Mouse (Mus musculus): ENCODE measurements around the gene Ropn1l. TPM values are rescaled to one million over a fixed set of nuclear protein-coding genes. Genes with fewer than 3 reads are reported as not detected.

Ropn1l gene
- polyA plus RNA-seq, 1 experiment, result 0.50 TPM

DNA sequence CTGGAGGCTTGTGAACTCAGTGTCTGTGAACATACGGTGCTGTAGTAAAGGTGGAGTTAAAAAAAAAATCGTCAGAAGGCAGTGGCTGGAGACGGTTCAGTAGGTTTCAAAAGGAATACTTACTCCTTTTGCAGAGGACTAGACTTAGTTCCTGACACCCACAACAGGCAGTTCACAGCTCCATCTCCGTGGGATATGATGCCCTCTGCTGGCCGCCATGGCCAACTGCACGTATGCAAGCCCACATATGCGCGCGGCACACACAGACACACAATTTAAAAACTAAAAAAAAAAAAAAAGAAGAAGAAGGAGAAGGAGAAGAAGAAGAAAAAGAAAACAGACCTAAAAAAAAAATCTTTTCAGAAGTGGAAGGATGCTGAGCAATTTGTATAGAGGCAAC lies 34.5 kb downstream of the Ropn1l start:
- Histone ChIP-seq H3K36me3 (ENCODE audit: control insufficient read depth, insufficient read depth, low read length) (no peaks in the 10 kb centered on the region), H3K27ac (ENCODE audit: insufficient read depth, low read length) (no peak overlapping the region), H3K27me3 (ENCODE audit: control insufficient read depth, insufficient read depth, low read length) (no peaks in the 10 kb centered on the region), H3K4me3 (ENCODE audit: extremely low read depth, insufficient read depth, insufficient read length) (no peak overlapping the region), H3K4me1 (ENCODE audit: control insufficient read depth, insufficient read depth, insufficient read length) (no peaks in the 10 kb centered on the region; the same call in 1 of the 2 replicates)
- DNase-seq (ENCODE audit: low read depth in 1 of 2, low spot score in 2 of 2), result peak; percentile 23 to 60
- no peak for TF ChIP-seq POLR2A (IDR thresholded peaks at IDR 0.05; ENCODE audit: low read depth, low read length)
- peak; percentile 72; the same call in 1 of the 2 replicates for TF ChIP-seq CTCF (IDR thresholded peaks at IDR 0.05; ENCODE audit: extremely low read depth, insufficient read depth, insufficient read length, insufficient replicate concordance)
- WGBS, result 51% methylated on average over 9 of the region's 9 CpGs

DNA sequence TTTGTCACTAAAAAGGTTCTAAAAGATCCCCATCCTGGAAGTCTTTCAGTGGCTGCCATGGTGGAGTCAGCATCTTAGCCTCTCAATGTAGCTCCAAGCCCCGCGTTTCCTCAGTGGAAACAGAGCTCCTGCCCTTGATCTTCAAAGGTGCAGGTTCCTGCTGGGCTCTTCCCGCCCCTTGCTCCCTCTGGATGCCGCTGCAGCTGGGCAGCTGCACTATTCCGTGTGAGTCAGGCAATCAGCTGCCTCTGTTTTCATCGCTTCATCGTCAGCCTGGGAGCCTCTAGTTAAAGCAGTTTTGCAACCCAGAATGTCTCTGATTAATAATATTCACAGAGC lies 34.9 kb downstream of the Ropn1l start:
- Histone ChIP-seq H3K27ac (ENCODE audit: insufficient read depth, low read length) (no peak overlapping the region), H3K36me3 (ENCODE audit: control insufficient read depth, insufficient read depth, low read length) (no peaks in the 10 kb centered on the region)
- DNase-seq (ENCODE audit: low read depth in 1 of 2, low spot score in 2 of 2), result no peak

DNA sequence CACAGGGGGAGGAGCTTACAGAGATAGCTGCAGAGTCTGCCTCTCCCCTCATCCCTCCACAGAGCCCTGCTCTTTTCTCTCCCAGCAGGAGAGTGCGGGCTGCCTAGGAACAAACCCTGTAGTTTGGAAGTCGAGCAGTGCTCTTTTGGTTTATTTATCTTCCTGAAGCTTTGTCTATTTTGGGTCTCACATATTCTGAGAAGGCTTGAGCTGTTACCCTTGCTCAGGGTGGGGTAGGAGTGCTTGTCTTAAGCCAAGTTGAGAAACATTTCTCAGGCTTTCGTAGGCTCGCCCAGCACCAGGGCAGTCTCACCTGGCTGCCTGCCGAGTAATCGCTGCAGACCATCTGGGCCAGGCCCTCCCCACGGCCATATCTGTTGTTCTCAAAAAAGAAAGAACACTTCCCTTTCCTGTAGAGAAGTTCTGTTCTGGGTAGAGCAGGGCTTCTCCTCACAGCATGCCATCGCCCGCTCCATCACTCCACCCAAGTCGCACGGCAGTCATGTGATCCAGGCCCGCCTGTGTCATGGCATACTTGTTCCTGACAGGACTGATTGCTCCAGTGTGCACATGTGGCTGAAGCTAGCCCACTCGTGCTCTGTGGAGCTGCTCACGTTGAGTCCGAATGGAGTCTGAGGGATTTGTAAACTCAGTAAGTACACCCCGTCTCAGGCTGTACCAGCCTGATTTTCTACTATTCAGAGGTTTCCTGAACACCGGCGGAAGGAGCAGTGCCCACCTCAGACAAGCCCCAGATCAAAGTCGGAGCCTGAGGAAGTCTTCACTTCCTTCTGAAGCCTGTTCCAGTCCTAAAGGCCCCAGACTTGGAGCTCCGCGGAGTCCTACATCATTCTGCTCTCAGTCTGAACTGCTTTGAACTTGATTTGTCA lies 35.5 kb downstream of the Ropn1l start:
- TF ChIP-seq POLR2A (IDR thresholded peaks at IDR 0.05; ENCODE audit: low read depth, low read length), result no peak
- no peak for TF ChIP-seq CTCF (IDR thresholded peaks at IDR 0.05; ENCODE audit: extremely low read depth, insufficient read depth, insufficient read length, insufficient replicate concordance)
- peak overlapping the region; percentile 34 for H3K4me3 ChIP-seq (ENCODE audit: extremely low read depth, insufficient read depth, insufficient read length)
- 8% methylated on average over 21 of the region's 21 CpGs for WGBS
- no peaks in the 10 kb centered on the region for H3K27me3 ChIP-seq (ENCODE audit: control insufficient read depth, insufficient read depth, low read length)
- peak; percentile 17 to 50 for DNase-seq (ENCODE audit: low read depth in 1 of 2, low spot score in 2 of 2)
- H3K36me3 ChIP-seq (ENCODE audit: control insufficient read depth, insufficient read depth, low read length), result no peaks in the 10 kb centered on the region
- H3K27ac ChIP-seq (ENCODE audit: insufficient read depth, low read length), result peak overlapping the region; percentile 31
- peaks cover under 1% of the 10 kb centered on the region; the same call in 1 of the 2 replicates for H3K4me1 ChIP-seq (ENCODE audit: control insufficient read depth, insufficient read depth, insufficient read length)

More for the DNA sequence above, 34.9 kb downstream of the Ropn1l start:
- Histone ChIP-seq H3K4me3 (ENCODE audit: extremely low read depth, insufficient read depth, insufficient read length) (peak overlapping the region; percentile 34; the same call in 1 of the 2 replicates), H3K27me3 (ENCODE audit: control insufficient read depth, insufficient read depth, low read length) (no peaks in the 10 kb centered on the region), H3K4me1 (ENCODE audit: control insufficient read depth, insufficient read depth, insufficient read length) (no peaks in the 10 kb centered on the region; the same call in 1 of the 2 replicates)
- WGBS, result 20% methylated on average over 7 of the region's 7 CpGs
- TF ChIP-seq CTCF (IDR thresholded peaks at IDR 0.05; ENCODE audit: extremely low read depth, insufficient read depth, insufficient read length, insufficient replicate concordance), result no peak
- TF ChIP-seq POLR2A (IDR thresholded peaks at IDR 0.05; ENCODE audit: low read depth, low read length), result no peak

DNA sequence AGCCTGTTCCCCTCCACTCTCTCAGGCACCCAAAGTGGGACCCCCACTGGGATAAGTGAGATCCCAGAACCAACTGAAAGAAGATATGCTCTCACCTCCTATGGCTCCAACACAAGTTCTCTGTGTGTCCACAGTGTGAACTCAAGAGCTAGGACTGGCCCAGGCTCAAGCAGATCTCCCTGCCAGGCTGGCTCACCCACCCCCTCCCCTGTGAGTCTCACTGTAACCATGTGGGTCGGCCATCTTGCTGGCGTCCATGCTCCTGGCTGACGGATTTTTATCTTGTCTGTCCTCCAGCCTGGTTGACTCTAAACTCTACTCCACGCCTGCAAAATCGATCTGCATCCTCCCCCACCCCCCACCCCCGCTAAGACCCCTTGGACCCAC lies 36.1 kb downstream of the Ropn1l start:
- TF ChIP-seq CTCF (IDR thresholded peaks at IDR 0.05; ENCODE audit: extremely low read depth, insufficient read depth, insufficient read length, insufficient replicate concordance), result no peak
- TF ChIP-seq POLR2A (IDR thresholded peaks at IDR 0.05; ENCODE audit: low read depth, low read length), result no peak
- Histone ChIP-seq H3K4me3 (ENCODE audit: extremely low read depth, insufficient read depth, insufficient read length) (no peak overlapping the region), H3K27me3 (ENCODE audit: control insufficient read depth, insufficient read depth, low read length) (no peaks in the 10 kb centered on the region), H3K36me3 (ENCODE audit: control insufficient read depth, insufficient read depth, low read length) (no peaks in the 10 kb centered on the region), H3K27ac (ENCODE audit: insufficient read depth, low read length) (no peak overlapping the region), H3K4me1 (ENCODE audit: control insufficient read depth, insufficient read depth, insufficient read length) (peaks cover 5% of the 10 kb centered on the region; the same call in 1 of the 2 replicates)
- 54% methylated on average over 6 of the region's 6 CpGs for whole genome bisulfite sequencing
- DNase-seq (ENCODE audit: low read depth in 1 of 2, low spot score in 2 of 2), result no peak

DNA sequence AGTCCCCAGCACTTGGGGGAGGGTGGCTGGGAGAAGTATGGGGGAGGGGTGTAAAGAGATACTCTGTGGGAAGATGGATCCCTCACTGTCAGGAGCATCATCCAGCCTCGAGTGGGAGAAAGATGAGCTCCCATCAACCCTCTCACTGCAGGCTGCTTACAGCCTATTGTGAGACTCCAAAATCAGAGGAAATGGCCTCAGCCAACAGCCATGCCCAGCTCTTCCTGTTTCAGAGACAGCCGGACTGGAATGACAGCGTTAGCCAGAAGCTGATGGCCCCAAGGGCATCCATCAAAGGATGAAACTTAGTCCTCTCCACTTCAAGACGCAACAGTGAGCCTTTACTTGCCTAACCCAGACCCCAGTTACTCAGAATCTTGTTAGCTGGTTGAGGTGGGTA lies 38.4 kb downstream of the Ropn1l start:
- no peak for DNase-seq (ENCODE audit: low read depth in 1 of 2, low spot score in 2 of 2)
- Histone ChIP-seq H3K27me3 (ENCODE audit: control insufficient read depth, insufficient read depth, low read length) (no peaks in the 10 kb centered on the region), H3K36me3 (ENCODE audit: control insufficient read depth, insufficient read depth, low read length) (no peaks in the 10 kb centered on the region), H3K27ac (ENCODE audit: insufficient read depth, low read length) (no peak overlapping the region), H3K4me3 (ENCODE audit: extremely low read depth, insufficient read depth, insufficient read length) (no peak overlapping the region), H3K4me1 (ENCODE audit: control insufficient read depth, insufficient read depth, insufficient read length) (peaks cover 5% of the 10 kb centered on the region; the same call in 1 of the 2 replicates)
- TF ChIP-seq CTCF (IDR thresholded peaks at IDR 0.05; ENCODE audit: extremely low read depth, insufficient read depth, insufficient read length, insufficient replicate concordance) (no peak), POLR2A (IDR thresholded peaks at IDR 0.05; ENCODE audit: low read depth, low read length) (no peak)
- 56% methylated on average over 4 of the region's 4 CpGs for WGBS

DNA sequence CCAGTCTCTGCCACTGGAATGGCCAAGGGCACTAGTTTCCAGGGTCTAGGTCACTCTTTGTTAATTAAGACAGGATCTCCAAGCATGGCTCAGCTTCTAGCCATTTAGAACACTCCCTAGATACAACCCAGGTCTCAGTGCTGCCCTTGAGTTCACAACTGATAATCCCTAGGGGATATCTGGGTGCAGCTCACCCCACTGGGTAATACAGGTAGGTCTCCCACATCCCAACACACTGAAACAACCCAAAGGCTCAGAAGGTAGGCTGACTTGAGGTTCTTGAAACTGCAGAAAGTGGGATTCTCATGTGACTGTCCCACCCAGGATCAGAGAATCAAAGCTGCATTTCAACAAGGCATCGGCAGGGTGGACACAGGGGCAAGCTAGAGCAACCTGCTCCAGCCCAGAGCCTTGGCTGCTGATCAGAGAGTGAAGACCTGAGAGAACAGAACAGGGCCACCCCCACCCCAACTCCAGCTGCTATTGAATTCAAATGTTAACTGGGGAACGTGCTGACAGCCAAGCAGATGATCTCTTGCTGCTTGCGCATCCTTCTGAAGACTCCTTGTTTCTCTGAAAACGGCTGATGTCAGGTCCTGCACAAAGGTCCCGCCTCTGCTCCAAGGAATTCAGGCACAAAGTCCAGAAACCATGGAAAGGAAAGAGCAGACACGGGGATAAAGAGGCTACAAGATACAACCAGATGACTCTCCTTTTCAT lies 39.2 kb downstream of the Ropn1l start:
- peaks cover 5% of the 10 kb centered on the region; the same call in 1 of the 2 replicates for H3K4me1 ChIP-seq (ENCODE audit: control insufficient read depth, insufficient read depth, insufficient read length)
- no peak overlapping the region for H3K4me3 ChIP-seq (ENCODE audit: extremely low read depth, insufficient read depth, insufficient read length)
- no peak overlapping the region for H3K27ac ChIP-seq (ENCODE audit: insufficient read depth, low read length)
- no peaks in the 10 kb centered on the region for H3K36me3 ChIP-seq (ENCODE audit: control insufficient read depth, insufficient read depth, low read length)
- no peaks in the 10 kb centered on the region for H3K27me3 ChIP-seq (ENCODE audit: control insufficient read depth, insufficient read depth, low read length)
- no peak for TF ChIP-seq POLR2A (IDR thresholded peaks at IDR 0.05; ENCODE audit: low read depth, low read length)
- TF ChIP-seq CTCF (IDR thresholded peaks at IDR 0.05; ENCODE audit: extremely low read depth, insufficient read depth, insufficient read length, insufficient replicate concordance), result no peak
- 88% methylated on average over 6 of the region's 6 CpGs for WGBS
- no peak for DNase-seq (ENCODE audit: low read depth in 1 of 2, low spot score in 2 of 2)

Data from spleen, adult 2 months (tissue).